Mouse (Mus musculus): ENCODE results near the gene Atxn1.

Gene Atxn1

DNA sequence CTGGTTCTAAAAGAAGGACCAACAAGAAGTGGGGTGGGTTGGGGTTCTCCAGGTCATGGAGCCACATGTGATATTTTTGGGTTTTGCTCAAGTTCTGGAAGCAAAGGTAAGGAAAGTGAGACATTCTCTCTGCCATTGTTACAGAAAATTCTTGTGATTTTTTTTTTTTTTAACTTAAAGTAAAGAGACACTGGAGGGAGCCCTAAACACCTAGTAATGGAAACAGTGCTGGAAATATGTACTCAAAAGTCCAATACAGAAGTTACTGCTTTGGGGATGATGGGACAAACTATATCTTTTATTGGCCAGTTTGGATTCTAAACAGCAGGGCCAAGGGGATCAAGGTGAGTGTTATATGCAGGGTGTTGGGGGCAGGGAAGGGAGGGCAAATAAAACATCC lies 330.9 kb downstream of the Atxn1 start:
- DNase-seq (ENCODE audit: low spot score in 2 of 2) = no peak

DNA sequence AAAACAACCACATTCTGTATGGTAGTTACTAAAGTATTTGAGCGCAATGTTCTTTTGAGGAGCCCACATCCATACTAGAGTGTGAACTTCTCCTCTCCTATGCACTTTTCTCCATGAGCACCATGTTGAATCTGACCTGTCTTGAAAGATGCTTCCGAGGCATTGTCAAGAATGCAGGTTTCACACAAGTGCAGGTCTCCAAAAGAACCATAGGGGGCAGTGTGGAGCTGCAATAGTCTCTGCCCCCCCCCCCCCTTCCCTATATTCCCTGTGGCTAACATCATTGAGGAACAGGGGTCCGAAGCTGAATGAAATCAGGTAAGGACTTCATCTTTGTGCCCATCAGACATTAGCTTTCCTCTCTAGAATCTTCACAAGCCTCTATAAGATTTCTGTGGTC lies 332.7 kb downstream of the Atxn1 start:
- DNase-seq (ENCODE audit: low spot score in 2 of 2) = no peak

DNA sequence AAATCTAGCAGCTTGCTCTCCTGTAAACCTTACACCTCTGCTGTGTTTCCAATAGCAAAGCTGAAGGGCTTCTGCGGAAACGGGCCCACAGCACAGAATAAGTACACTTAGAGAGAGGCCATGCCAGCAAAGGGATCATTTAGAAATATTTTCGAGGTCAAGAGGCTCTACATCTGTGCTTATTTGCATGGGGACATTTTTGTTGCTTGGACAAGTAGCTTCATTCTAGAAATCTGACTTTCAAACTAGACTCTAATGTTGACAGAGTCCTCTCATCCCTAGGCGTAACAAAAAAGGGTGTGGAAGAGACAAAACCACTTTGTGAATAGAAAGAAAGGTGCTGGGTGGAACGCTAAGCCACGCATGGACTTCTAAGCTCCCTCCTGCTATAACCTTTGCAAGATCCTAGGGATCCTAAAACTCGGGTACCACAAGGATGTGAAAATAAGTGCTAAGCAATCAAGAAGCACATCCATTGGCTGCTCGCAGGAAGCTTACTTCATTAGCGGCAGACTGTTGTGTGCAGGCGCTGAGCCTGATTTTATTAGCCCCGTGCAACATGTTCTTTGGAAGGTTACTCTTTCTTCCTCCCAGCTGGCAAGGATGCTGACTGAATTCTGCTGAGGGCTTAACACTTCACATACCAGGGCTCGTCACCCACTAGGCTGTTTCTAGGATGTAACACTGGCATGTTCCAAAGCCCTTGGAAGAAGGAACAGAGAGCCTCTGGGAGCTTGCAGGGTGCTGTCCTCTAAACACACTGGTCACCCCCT lies 334.1 kb downstream of the Atxn1 start:
- DNase-seq (ENCODE audit: low spot score in 2 of 2) = no peak

DNA sequence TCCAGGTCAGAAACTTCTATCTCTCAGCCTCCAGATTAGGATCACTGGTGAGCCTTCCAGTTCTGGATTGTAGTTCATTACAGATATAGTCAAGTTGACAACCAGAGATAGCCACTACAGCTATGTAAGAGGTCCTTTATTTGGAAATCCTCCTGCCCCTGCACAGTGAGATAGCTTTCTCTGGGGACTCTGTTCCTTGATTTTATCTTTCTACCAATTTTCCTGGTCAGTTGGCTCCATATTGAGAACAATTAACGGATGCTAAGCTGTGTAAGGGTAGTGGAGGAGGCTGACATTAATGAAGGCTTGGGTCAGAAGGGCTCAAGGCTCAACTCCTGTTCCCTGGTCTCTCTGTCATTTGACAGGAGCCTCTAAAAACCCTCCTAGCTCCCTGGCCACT lies 335.1 kb downstream of the Atxn1 start:
- no peak for DNase-seq (ENCODE audit: low spot score in 2 of 2)

DNA sequence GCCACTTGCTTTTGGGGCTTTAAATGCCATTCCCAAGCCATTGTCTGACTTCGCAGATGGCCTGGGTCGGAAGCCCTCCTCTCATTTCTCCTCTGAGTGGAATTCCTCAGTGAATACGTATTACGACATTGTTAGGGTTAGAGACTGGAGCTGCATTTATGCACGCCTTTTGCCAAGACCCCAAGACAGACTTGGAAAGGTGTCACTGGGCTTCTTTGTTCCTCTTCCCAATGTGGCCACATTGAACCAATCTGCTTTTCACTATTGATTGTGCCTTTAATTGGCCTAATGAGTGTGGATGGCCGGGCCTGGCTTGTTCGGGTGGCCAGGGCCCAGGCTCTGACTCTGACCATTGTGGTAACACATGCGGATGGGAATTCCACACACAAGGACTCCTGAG lies 336.5 kb downstream of the Atxn1 start:
- no peak for DNase-seq (ENCODE audit: low spot score in 2 of 2)

DNA sequence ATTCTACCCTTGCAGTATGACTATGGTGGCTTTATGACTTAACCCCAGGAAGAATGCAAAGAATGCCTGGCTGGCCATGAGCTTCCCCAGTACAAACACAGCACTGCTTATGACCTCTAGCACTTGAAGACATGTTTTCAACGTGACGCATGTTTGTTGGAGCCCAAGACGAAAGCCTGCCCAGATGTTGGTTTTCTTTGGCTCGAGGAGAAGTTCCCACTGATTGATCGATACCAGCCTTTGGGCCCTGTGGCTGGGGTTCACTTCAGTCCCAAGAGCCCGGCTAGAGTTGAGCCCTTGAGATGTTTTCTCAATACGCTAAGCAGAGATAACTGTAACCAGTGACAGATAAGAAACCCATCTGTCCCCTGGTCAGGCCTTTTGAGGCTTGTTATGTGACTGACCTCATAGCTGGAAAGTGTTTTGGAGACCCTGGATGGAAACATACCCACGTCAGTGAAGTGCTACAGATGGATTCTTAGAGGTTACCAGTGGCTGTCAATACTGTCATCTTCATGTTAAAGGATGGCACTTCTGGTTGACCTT lies 337.5 kb downstream of the Atxn1 start:
- no peak for DNase-seq (ENCODE audit: low spot score in 2 of 2)

DNA sequence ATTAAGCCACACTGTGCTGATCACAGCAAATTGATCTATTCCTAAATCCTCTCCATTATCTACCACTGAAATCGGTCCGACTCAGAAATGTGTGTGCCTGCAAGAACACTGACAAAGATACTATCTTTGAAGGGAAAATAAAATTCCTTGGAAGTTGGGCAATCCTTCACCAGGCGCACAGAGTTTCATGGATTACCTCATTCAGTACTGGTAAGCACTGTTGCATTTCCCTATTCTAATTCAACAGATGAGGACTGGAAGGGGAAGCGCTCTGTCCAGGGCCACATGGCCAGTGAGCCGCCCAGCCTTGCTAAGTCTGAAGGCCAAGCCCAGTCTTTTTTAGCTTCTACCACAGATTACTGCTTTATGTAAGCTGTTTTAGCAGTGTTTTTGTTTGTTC lies 339.1 kb downstream of the Atxn1 start:
- no peak for DNase-seq (ENCODE audit: low spot score in 2 of 2)

DNA sequence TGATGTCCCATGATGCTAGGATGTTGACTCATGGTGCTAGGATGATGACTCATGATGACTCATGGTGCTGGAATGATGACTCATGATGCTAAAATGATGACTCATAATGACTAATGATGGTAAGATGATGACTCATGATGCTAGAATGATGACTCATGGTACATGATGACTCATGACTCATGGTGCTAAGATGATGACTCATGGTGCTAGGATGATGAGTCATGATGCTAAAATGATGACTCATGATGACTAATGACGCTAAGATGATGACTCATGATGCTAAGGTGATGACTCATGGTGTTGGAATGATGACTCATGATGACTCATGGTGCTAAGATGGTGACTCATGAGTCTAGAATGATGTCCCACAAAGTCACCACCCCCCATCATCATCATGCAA lies 341.0 kb downstream of the Atxn1 start:
- peak in 1 of 2 experiments; percentile 13 for DNase-seq (ENCODE audit: low spot score in 2 of 2)

DNA sequence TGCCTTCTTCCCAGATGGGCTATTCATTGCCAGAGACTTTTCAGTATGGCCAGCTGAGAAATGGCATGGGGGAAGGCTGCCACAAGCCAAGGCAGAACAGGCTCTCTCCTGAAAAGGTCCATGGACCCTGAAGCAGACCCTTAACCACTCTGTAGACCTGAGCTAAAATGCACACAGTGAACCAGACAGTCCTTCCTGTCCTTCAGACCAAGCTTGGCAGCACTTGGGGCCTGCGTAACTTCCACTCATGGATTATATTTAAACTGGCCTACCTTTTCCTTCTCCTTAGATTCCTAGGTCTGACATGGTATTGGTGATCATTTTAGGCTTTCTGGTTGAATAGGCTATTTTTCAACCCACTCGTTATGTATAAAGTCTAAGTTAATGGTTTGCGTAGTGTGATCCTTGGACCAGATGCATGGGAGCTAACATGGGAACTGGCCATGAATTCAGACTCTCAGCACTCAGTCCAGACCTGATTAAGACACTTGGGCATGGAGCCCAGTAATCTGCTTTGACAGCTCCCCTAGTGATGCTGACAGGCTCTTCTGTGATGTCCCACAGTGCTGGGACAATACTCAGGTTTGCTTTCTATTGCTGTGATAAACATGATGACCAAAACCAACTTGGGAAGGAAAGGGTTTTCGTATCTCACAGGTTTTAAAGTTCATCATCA lies 341.8 kb downstream of the Atxn1 start:
- DNase-seq (ENCODE audit: low spot score in 2 of 2) = no peak

DNA sequence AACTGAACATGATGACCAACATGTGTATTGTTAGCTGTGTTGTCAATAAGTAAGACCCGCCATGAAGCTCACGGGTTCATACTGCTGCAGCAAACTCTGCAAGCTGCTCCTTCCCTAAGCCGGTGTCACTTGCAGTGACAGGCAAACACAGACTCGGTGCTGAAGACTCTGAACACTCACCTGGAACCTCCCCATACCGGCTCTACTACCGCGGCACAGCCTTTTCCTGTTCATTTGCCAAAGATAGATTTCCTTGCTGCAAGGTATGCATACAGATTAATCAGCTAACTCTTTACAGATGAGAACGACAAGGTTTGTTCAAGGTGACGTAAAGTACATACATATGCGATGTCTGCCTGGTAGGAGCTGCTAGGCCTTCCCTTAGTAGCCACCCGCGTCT lies 344.1 kb downstream of the Atxn1 start:
- DNase-seq (ENCODE audit: low spot score in 2 of 2) = no peak

DNA sequence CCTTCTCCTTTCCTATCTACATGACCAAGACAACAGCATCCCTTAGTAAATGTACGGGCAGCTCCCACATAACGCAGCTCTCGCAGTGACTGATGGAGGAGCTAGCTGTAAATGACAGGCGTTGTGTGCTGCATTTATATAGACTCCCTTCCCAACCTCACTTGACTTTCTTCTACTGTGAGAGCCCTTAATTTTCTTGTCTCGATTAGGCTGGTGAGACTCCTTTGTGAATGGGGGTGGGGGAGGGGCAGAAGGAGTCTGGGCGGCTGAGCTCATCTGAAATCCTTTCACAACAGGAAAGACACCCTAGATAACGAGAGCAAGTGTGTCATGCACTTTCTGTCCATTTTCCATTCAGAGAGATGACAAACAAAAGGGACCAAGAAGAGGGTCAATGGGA lies 344.5 kb downstream of the Atxn1 start:
- no peak for DNase-seq (ENCODE audit: low spot score in 2 of 2)

DNA sequence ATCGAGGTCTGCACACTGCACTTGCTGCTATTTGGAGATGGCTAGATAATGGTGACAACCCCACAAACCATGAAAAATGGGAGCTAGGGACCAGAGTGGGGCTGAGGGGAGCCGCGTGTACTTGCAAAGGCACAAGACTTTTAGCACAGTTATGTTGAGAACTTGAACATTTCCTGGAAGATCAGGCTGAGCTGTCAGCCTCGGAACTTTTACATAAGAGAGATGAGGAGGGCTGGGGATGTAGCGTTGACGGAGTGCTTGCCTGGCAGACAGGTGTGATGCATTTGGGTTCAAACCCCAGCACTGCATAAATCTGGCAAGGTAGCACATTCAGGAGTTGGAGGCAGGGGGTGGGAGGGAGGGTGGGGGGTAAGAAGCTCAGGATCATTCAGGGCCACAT lies 346.8 kb downstream of the Atxn1 start:
- DNase-seq (ENCODE audit: low spot score in 2 of 2) = no peak

DNA sequence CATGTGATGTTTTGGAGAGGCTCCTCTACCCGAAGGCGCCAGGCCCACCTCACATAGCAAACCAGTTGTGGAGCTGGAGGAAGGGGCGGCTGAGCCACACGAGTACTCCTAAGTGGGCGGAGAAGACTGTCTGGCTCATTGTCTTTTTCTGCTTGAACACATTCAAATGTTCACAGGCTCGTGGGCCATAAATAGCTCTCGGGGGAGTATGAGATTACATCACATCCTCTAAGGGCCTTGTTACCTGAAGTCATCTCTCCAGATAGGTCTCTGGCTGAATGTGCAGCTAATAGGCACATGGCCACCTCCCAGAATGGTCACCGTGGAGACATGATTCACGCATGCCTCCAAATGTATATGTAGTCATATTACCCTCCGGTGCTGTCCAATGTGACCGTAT lies 350.0 kb downstream of the Atxn1 start:
- DNase-seq (ENCODE audit: low spot score in 2 of 2) = no peak

DNA sequence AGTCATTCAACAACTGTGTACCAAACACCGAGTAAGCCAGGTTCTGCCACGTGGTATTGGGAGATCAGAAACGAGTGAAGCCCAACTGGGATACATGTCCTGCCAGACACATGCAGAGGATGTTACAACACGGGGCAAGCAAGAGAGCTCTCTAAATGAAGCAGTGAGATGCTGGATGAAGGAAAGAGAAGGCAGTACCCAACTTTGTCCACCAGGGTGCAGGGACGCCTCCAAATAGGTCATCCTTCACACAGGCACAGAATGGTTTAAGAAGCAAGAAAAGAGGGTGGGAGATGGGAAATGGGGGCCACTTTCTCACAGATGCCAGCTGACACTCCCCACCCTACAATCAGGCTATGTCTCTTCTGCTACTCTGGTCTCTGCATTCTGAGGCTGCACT lies 351.5 kb downstream of the Atxn1 start:
- DNase-seq (ENCODE audit: low spot score in 2 of 2) = peak in 1 of 2 experiments; percentile 6

DNA sequence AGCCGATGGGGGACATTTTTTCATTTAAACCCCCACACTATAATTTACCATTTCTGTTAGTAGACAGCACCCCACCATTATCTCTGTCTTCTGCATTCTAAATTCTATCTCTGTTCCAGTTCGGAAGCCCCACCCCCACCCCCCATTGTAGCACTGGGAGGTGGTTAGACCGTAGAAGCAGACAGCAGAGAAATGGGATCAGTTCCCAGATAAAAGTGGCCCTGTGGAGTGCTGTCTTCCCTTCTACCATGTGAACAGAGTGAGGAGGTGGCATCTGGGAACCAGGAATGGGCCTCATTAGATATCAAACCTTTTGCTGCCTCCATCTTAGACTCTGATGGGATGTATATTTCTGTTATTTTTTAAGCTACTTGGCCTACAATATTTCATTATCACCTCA lies 353.3 kb downstream of the Atxn1 start:
- no peak for DNase-seq (ENCODE audit: low spot score in 2 of 2)

DNA sequence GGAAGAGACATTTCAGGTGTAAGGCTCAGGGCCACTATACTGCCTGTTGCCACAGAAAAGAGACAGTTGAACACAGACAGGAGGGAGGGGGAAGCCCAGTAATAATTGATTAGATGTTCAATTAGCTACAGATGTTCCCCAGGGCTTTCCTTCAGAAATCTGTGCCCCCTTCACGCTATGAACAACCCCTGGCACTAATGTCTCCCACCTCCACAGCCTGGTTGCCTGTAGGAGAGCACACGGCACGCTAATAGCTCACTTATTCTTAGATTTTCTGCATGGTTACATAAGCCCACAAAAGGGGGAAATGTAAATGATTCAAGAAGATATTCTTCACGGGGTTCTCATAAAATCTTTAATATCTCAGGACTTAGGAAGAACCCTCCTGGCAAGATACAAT lies 355.3 kb downstream of the Atxn1 start:
- DNase-seq (ENCODE audit: low spot score in 2 of 2) = no peak

DNA sequence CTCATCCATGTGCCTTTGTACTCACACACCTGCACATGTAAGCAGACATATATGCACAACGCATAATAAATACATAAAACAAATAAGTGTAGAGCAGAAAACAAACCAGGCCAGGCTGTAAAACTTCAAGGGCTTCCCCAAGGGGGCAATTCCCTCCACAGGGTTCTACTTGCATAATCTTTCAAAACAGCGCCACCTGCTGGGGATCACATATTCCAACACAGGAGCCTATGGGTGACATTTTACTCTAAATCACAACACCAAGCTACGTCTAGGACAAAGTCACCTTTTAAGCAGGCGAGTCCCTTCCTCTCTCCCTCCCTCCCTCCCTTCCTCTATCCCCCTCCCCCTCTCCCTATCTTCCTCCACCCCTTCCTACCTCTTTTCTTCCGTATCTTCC lies 356.2 kb downstream of the Atxn1 start:
- DNase-seq (ENCODE audit: low spot score in 2 of 2) = no peak

DNA sequence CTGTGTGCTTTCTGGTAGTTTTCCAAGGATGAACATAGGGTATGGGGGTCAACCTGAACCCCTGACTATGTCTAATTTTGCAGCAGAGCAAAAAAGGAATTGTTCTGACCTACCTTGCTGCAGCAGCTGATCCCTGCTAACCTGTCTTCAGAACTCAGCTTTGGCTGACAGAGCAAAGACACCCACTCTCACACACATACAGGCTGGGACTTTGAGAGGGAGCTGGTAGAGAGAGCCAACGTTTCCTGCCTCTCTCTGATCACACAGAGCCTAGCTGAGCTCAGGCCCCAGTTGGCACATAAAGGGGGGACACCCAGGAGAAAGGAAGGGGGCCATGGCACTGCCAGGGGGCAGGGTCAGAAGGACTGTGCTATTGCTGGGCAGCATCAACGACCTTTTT lies 356.9 kb downstream of the Atxn1 start:
- no peak for DNase-seq (ENCODE audit: low spot score in 2 of 2)

DNA sequence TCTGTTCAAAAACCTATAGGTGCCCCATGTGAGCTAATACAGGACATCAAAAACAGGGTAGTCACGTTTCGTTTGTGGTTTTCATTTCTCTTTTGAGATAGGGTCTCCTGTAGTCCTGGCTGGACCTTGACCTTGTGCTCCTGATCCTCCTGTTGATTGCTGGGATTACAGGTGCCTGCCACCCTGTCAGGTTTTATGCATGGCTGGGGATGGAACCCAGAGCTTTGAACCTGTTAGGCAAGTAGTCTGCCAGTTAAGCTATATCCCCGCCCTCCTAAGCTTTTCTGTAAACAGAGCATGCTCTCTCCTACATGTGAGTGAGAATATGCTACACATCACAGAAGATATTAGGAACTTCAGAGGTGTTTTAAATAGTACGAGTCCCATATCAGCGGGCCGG lies 361.2 kb downstream of the Atxn1 start:
- DNase-seq (ENCODE audit: low spot score in 2 of 2) = no peak

DNA sequence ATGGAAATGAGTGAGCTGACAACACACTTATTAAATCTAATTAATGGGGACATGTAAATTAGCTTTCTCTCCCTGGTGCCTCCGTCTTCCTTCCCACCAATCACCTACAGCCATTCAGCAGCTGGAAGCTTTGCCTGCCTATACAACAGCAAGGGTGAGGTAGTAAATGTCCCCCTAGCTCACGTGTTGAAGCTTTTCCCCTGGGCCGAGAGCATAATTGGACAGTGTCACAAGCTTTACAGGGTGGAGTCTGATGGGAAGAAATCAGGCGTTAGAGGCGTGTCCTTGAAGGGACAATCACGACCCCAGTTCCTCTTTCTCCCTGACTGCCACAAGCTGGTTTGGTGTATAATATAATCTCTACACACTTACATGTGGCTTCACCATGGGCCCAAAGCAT lies 364.4 kb downstream of the Atxn1 start:
- DNase-seq (ENCODE audit: low spot score in 2 of 2) = no peak

DNA sequence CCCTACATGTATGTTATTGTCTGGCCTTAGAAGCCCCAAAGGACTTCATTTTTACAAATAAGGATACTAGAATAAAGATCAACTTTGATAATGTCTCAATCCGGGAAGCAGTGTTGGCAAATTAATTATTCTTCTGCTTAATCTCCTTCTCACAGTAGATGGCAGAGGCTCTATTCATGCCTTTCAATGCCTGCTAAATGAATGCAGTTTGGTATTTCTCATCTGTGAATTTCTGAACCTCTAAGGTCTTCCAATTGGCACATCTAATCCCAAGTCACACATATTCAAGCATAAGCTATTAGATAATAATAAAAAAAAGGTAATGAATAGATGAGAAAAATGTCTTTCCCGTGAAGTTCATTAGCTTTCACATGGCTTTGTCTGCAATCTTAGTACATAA lies 365.0 kb downstream of the Atxn1 start:
- no peak for DNase-seq (ENCODE audit: low spot score in 2 of 2)

DNA sequence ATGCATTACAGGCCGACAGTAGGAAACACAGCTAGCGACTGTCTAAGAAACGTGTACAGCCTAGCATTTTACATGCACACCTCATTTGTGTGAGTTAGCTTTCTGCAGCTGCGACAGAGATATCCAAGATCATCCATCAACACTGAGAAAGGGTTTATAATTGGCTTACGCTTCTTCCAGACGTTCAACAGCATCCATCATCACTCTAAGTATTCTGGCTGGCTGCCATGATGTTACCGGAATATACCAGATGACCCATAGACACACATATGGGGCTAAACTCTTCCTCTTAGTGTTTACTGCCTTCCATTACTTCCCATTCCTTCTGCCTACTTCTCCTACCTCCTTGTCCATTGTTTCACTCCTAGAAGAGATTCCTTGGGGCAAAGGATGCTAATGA lies 369.4 kb downstream of the Atxn1 start:
- DNase-seq (ENCODE audit: low spot score in 2 of 2) = no peak

DNA sequence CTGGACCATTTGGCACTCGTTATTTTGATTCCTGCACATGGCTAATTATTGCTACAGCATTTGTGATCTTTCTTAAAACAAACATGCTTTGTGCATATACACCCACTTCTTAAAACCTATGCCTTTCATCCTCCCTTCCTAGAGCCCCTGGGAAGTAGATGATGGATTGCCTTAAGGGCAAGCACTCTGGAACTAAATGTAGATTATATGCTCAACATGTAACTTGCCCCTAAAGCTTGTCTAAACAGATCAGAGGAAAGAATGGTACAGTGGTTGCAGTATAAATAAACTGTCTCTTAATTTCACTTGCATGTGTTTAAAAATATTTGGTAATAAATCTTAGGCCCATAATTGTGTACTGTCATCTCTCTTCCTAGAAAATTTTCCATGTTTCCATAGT lies 370.9 kb downstream of the Atxn1 start:
- DNase-seq (ENCODE audit: low spot score in 2 of 2) = no peak
